Mouse (Mus musculus): ENCODE measurements around the gene Hist1h3i. TPM values are rescaled to one million over a fixed set of nuclear protein-coding genes. Genes with fewer than 3 reads are reported as not detected.

The Hist1h3i gene
- polyA plus RNA-seq, 1 experiment from 2014 or later: 166 TPM

Small RNA genes lying within 50 kb of the gene (microRNA-seq; reads per million reads assigned to microRNA genes)
- gene Gm19658: not detected
- gene Gm44346: not detected
- not detected for gene Gm44454
- not detected for gene Gm44466

Other genes starting within 250 kb of the Hist1h3i start
- gene Olfr1366, start 240.6 kb downstream of the Hist1h3i start, polyA plus RNA-seq (2014; fragmentation: Nextera tagmentation; extraction: Ambion mirVana): 0.10 and 0.20 TPM in 2 replicates
- not detected in 2 replicates for gene Olfr1535, start 223.5 kb downstream of the Hist1h3i start, polyA plus RNA-seq (2014; fragmentation: Nextera tagmentation; extraction: Ambion mirVana)
- not detected in 2 replicates for gene Olfr1364, start 201.6 kb downstream of the Hist1h3i start, polyA plus RNA-seq (2014; fragmentation: Nextera tagmentation; extraction: Ambion mirVana)
- gene Olfr1362, start 169.3 kb downstream of the Hist1h3i start, polyA plus RNA-seq (2014; fragmentation: Nextera tagmentation; extraction: Ambion mirVana): not detected in 2 replicates
- not detected in 2 replicates for gene Olfr11, start 140.9 kb downstream of the Hist1h3i start, polyA plus RNA-seq (2014; fragmentation: Nextera tagmentation; extraction: Ambion mirVana)
- not detected in 2 replicates for gene Olfr1361, start 120.0 kb downstream of the Hist1h3i start, polyA plus RNA-seq (2014; fragmentation: Nextera tagmentation; extraction: Ambion mirVana)
- not detected in 2 replicates for gene Olfr1360, start 106.0 kb downstream of the Hist1h3i start, polyA plus RNA-seq (2014; fragmentation: Nextera tagmentation; extraction: Ambion mirVana)
- gene Olfr1359, start 85.3 kb downstream of the Hist1h3i start, polyA plus RNA-seq (2014; fragmentation: Nextera tagmentation; extraction: Ambion mirVana): not detected in 2 replicates
- 3.7 and 4.2 TPM in 2 replicates for gene Hist1h2bl, start 67.2 kb downstream of the Hist1h3i start, polyA plus RNA-seq (2014; fragmentation: Nextera tagmentation; extraction: Ambion mirVana)
- 13.2 and 45.9 TPM in 2 replicates for gene Hist1h2ai, start 66.9 kb downstream of the Hist1h3i start, polyA plus RNA-seq (2014; fragmentation: Nextera tagmentation; extraction: Ambion mirVana)
- 7.3 and 11.0 TPM in 2 replicates for gene Hist1h3h, start 65.7 kb downstream of the Hist1h3i start, polyA plus RNA-seq (2014; fragmentation: Nextera tagmentation; extraction: Ambion mirVana)
- 2.5 and 3.9 TPM in 2 replicates for gene Hist1h2bm, start 61.3 kb downstream of the Hist1h3i start, polyA plus RNA-seq (2014; fragmentation: Nextera tagmentation; extraction: Ambion mirVana)
- 1.7 TPM in 2 replicates for gene Hist1h4j, start 48.3 kb downstream of the Hist1h3i start, polyA plus RNA-seq (2014; fragmentation: Nextera tagmentation; extraction: Ambion mirVana)
- gene Hist1h4k, start 32.9 kb downstream of the Hist1h3i start, polyA plus RNA-seq (2014; fragmentation: Nextera tagmentation; extraction: Ambion mirVana): 2.7 and 4.6 TPM in 2 replicates
- gene Hist1h2ak, start 29.5 kb downstream of the Hist1h3i start, polyA plus RNA-seq (2014; fragmentation: Nextera tagmentation; extraction: Ambion mirVana): 3.4 and 10.8 TPM in 2 replicates
- 0.90 and 2.5 TPM in 2 replicates for gene Hist1h2bn, start 29.2 kb downstream of the Hist1h3i start, polyA plus RNA-seq (2014; fragmentation: Nextera tagmentation; extraction: Ambion mirVana)
- gene Hist1h1b, start 2.7 kb downstream of the Hist1h3i start, polyA plus RNA-seq (2014; fragmentation: Nextera tagmentation; extraction: Ambion mirVana): 11.0 and 11.1 TPM in 2 replicates
- gene Hist1h2an, start 3.8 kb upstream of the Hist1h3i start, polyA plus RNA-seq (2014; fragmentation: Nextera tagmentation; extraction: Ambion mirVana): 6.6 TPM in 1 of 2 replicates, not detected in the other
- 0.84 and 1.5 TPM in 2 replicates for gene Hist1h2bp, start 4.1 kb upstream of the Hist1h3i start, polyA plus RNA-seq (2014; fragmentation: Nextera tagmentation; extraction: Ambion mirVana)
- gene Hist1h2bq, start 26.8 kb upstream of the Hist1h3i start, polyA plus RNA-seq (2014; fragmentation: Nextera tagmentation; extraction: Ambion mirVana): 9.2 and 17.1 TPM in 2 replicates
- not detected in 2 replicates for gene Hist1h2ao, start 27.1 kb upstream of the Hist1h3i start, polyA plus RNA-seq (2014; fragmentation: Nextera tagmentation; extraction: Ambion mirVana)
- gene Hist1h4m, start 28.4 kb upstream of the Hist1h3i start, polyA plus RNA-seq (2014; fragmentation: Nextera tagmentation; extraction: Ambion mirVana): not detected in 2 replicates
- 4.6 and 16.7 TPM in 2 replicates for gene Hist1h4n, start 48.8 kb upstream of the Hist1h3i start, polyA plus RNA-seq (2014; fragmentation: Nextera tagmentation; extraction: Ambion mirVana)
- gene Hist1h2ap, start 50.1 kb upstream of the Hist1h3i start, polyA plus RNA-seq (2014; fragmentation: Nextera tagmentation; extraction: Ambion mirVana): 2,010 and 3,186 TPM in 2 replicates
- 9.4 and 17.8 TPM in 2 replicates for gene Hist1h2br, start 50.4 kb upstream of the Hist1h3i start, polyA plus RNA-seq (2014; fragmentation: Nextera tagmentation; extraction: Ambion mirVana)
- gene Zfp184, start 161.7 kb upstream of the Hist1h3i start, polyA plus RNA-seq (2014; fragmentation: Nextera tagmentation; extraction: Ambion mirVana): 28.3 and 34.9 TPM in 2 replicates
- 0.14 TPM in 1 of 2 replicates, not detected in the other for gene Pom121l2, start 197.8 kb upstream of the Hist1h3i start, polyA plus RNA-seq (2014; fragmentation: Nextera tagmentation; extraction: Ambion mirVana)
- gene Prss16, start 226.4 kb upstream of the Hist1h3i start, polyA plus RNA-seq (2014; fragmentation: Nextera tagmentation; extraction: Ambion mirVana): 0.10 TPM in 1 of 2 replicates, not detected in the other